Mouse (Mus musculus) stomach, postnatal 0 days (tissue): ENCODE data around the gene Gm609.

Source experiments
- CTCF ChIP-seq: IDR thresholded peaks from 2 replicates; pipeline ENCODE4 v1.5.1; 2016; ENCODE audit warnings: antibody characterized with exemption, low read depth, mild to moderate bottlenecking, moderate library complexity
- EP300 ChIP-seq: optimal IDR thresholded peaks from 2 replicates; pipeline ENCODE3; 2016; ENCODE audit warnings: antibody characterized with exemption

DNA sequence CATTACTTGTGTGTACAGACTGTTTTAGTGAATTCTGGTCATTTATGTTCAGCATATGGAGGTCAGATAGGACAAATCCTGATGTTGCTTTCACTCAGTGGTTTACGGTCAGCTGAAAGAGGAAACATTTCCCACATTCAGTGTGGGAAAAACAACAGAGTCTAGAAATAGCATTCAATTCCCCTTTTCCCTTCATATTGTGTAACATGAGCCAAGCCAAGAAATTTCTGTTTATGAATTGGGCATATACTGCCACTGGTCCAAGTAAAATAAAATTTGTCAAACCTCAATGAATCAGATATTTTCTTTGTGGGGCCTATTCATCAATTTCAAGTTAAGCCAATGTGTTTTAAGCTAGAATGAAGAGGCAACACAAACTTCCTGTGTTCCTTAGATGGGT, 121.7 kb downstream of the Gm609 start:
- TF ChIP-seq CTCF (no peak), EP300 (no peak)
